Mouse (Mus musculus): ENCODE data around the gene Kidins220.

The Kidins220 gene

GRCm38 (mm10) chr12:25093241-25093774 is 118.6 kb downstream of the Kidins220 start:
- no peak for DNase-seq (ENCODE audit: low read depth)

- no peak for DNase-seq (ENCODE audit: low read depth)
Observed at GRCm38 (mm10) chr12:25094621-25095521, 120.1 kb downstream of the Kidins220 start.

GRCm38 (mm10) chr12:25095538-25095937 is 120.8 kb downstream of the Kidins220 start:
- DNase-seq (ENCODE audit: low read depth), result no peak

- peak; percentile 89 for DNase-seq (ENCODE audit: low read depth)
Observed at GRCm38 (mm10) chr12:25095974-25096639, 121.4 kb downstream of the Kidins220 start.

GRCm38 (mm10) chr12:25096640-25097051 is 121.9 kb downstream of the Kidins220 start:
- DNase-seq (ENCODE audit: low read depth), result no peak

GRCm38 (mm10) chr12:25097052-25097209 is 122.2 kb downstream of the Kidins220 start, which contains the start of gene Id2:
TSS of gene Id2 (minus strand) at chr12:25097140.
- no peak for DNase-seq (ENCODE audit: low read depth)

GRCm38 (mm10) chr12:25097210-25098160 is 122.8 kb downstream of the Kidins220 start:
- DNase-seq (ENCODE audit: low read depth), result no peak

GRCm38 (mm10) chr12:25098161-25098550 is 123.4 kb downstream of the Kidins220 start:
- no peak for DNase-seq (ENCODE audit: low read depth)

- DNase-seq (ENCODE audit: low read depth), result peak; percentile 58
Observed at GRCm38 (mm10) chr12:25098561-25099312, 124.0 kb downstream of the Kidins220 start.

- DNase-seq (ENCODE audit: low read depth), result no peak
Observed at GRCm38 (mm10) chr12:25099313-25099562, 124.5 kb downstream of the Kidins220 start.

GRCm38 (mm10) chr12:25099563-25100408 is 125.1 kb downstream of the Kidins220 start:
- DNase-seq (ENCODE audit: low read depth), result no peak

GRCm38 (mm10) chr12:25100411-25101217 is 125.9 kb downstream of the Kidins220 start:
- DNase-seq (ENCODE audit: low read depth), result no peak

GRCm38 (mm10) chr12:25101389-25101788 is 126.7 kb downstream of the Kidins220 start:
- DNase-seq (ENCODE audit: low read depth), result no peak

GRCm38 (mm10) chr12:25103911-25104310 is 129.2 kb downstream of the Kidins220 start:
- no peak for DNase-seq (ENCODE audit: low read depth)

GRCm38 (mm10) chr12:25104541-25104940 is 129.8 kb downstream of the Kidins220 start:
- no peak for DNase-seq (ENCODE audit: low read depth)

GRCm38 (mm10) chr12:25108865-25109264 is 134.1 kb downstream of the Kidins220 start:
- no peak for DNase-seq (ENCODE audit: low read depth)

- no peak for DNase-seq (ENCODE audit: low read depth)
Observed at GRCm38 (mm10) chr12:25109971-25110681, 135.4 kb downstream of the Kidins220 start.

- DNase-seq (ENCODE audit: low read depth), result no peak
Observed at GRCm38 (mm10) chr12:25110682-25111078, 136.0 kb downstream of the Kidins220 start.

Data from c-Kit-positive CD71-negative TER-119-negative erythroid progenitor cells, embryonic 14.5 days (primary cell).